Mouse (Mus musculus) left cerebral cortex, adult 2 months (tissue): ENCODE data around the gene Ccnyl1. TPM values are rescaled to one million over a fixed set of nuclear protein-coding genes. Genes with fewer than 3 reads are reported as not detected.
A peak's percentile ranks its signal among the peaks of the same experiment; 100 is the strongest.

Experiments used
- DNase-seq, 2 experiments: peaks; one replicate each; pipeline ENCODE4 v3.0.0; 2021 to 2022; ENCODE audit warnings: low spot score in 2 of 2, mixed read lengths in 1 of 2; ENCODE audit errors: extremely low spot score in 1 of 2
- H3K27ac ChIP-seq: fragments of 200-600 bp; 2 replicates; pipeline ENCODE4 v1.8.1; 2022
- H3K4me3 ChIP-seq: fragments of 200-600 bp; 2 replicates; pipeline ENCODE4 v1.8.1; 2022
- CTCF ChIP-seq: fragments of 200-600 bp; IDR thresholded peaks from 2 replicates; pipeline ENCODE4 v1.8.1; 2022; ENCODE audit warnings: antibody characterized with exemption, mild to moderate bottlenecking, moderate library complexity
- intact Hi-C: fragments of 180-260 bp; cut with DNase I; formaldehyde crosslinking; loops from one replicate; pipeline ENCODE4 v1.15.1; 2025
- total RNA-seq, 2 experiments: library from RNA; stranded (reverse); gene quantifications; 2 replicates each; pipeline ENCODE4 v1.2.3; 2021

Ccnyl1 gene
- total RNA-seq, 2 experiments from 2014 or later = 19.7 to 20.2 TPM

DNA sequence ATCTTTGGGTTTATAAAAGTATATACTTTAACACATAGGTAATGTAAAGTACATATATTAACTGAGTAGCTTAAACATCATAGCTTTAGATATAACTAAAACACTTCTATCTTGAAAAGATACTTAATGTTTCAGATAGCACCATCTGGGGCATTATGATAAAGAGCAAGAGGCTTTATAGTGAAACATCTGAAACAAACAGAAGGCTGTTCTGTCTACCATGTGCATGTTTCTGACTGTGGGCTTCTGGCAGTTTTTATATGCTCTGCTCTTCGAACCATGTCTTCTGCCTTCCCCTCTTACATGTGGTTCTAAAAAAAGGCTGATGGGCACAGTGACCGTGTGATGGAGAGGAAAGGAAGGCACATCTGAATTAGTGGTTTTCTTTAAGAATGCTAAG, 16.4 kb downstream of the Ccnyl1 start:
- no peak overlapping the region for H3K27ac ChIP-seq
- no peak for TF ChIP-seq CTCF
- intact Hi-C loops = loop anchor here (10.0 kb wide), 1 partner anchor 972 kb away; the partner anchor contains the start of genes Fastkd2 and Mdh1b

DNA sequence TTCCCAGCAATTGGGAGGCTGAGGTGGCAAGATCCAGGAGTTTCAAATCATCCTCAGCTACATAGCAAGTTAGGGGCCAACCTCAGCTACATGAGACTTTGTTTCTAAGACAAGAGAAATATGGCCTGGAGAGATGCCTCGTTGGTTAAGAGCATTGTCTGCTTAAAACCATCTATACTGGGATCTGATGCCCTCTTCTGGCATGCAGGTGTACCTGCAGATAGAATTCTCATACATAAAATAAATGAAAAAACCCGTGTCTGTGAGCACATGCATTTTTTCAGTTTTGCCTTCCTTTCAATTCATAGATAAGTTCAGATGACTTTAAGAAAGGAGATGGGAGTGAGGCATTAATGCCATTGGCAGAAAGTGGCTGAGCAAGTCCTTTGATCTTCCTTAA, 19.6 kb downstream of the Ccnyl1 start:
- Histone ChIP-seq H3K4me3 (no peak overlapping the region), H3K27ac (no peak overlapping the region)
- intact Hi-C loops = loop anchor here (1.0 to 10.0 kb wide), 5 partner anchors 93 to 1051 kb away; partner anchors contain the start of genes 4933402D24Rik, Fastkd2, Mdh1b and Mettl21a
- TF ChIP-seq CTCF = peak; percentile 80
- DNase-seq = no peak

More for the DNA sequence above, 16.4 kb downstream of the Ccnyl1 start:
- H3K4me3 ChIP-seq = no peak overlapping the region
- no peak for DNase-seq

DNA sequence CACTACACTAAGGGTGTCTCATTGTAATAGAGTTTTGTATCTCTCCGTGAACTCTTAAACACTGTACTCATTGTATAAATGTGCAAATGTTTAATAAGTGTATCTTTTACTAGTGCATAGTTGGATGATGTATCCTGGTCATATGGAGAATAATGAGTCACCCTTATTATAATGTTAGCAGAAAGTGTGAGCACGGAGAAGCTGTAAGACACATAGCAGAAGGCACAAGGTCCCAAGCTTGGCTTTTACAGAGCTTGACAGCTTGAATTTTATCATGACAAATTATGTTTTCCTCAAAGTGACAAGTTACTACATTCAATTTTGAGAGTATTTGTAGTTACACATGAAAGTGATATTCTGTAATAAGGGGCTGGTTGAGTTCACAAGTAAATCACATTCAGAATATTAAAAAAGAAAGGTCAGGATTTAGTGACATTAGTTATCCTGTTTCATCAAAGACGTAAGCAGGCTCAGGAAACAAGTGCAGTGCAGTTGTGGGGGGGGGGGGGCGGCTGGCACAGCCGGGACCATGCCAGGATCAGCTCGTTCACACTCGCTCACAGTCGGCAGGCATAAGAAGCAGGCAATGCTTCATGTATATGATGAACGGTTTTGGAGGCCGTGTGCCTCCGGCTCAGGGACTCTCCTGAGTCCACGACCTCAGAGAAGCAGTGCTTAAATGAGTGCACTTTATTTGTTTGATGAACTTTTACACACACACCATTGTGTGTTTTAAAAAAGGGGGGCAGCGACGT, 21.9 kb downstream of the Ccnyl1 start:
- no peak overlapping the region for H3K27ac ChIP-seq
- intact Hi-C loops = loop anchor here (10.0 kb wide), 2 partner anchors 463 to 947 kb away; partner anchors contain the start of gene 4933402D24Rik
- TF ChIP-seq CTCF = no peak

DNA sequence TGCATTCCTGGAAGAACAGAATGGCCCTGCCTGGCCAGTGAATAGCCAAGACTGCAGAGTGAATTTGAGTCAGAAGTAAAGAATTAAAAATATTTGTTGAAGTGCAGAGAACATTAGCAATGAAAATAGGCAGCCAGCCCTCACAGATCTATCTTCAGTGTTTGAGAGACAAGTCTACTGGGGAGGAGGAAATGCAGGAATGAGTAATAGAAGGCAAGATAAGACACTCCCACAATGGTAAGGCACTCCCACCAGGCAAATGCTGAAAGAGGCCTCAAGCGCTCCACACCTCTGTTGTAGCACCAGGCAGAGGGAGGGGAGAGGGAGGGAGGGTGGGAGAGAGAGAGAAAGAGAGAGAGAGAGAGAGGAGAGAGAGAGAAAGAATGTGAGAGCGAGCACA, 25.2 kb downstream of the Ccnyl1 start:
- TF ChIP-seq CTCF = no peak
- no peak for DNase-seq
- Histone ChIP-seq H3K4me3 (no peak overlapping the region), H3K27ac (no peak overlapping the region)
- intact Hi-C loops = loop anchor here (10.0 kb wide), 2 partner anchors 459 to 951 kb away; partner anchors contain the start of gene 4933402D24Rik

More for the DNA sequence above, 21.9 kb downstream of the Ccnyl1 start:
- DNase-seq = no peak
- H3K4me3 ChIP-seq = no peak overlapping the region

GRCm38 (mm10) chr1:64716589-64717304, 26.5 kb downstream of the Ccnyl1 start:
- Histone ChIP-seq H3K4me3 (no peak overlapping the region), H3K27ac (no peak overlapping the region)
- DNase-seq = no peak
- TF ChIP-seq CTCF = no peak
- intact Hi-C loops = loop anchor here (2.0 to 10.0 kb wide), 5 partner anchors 202 to 952 kb away; partner anchors contain the start of gene 4933402D24Rik

- peak; percentile 80 for TF ChIP-seq CTCF
- intact Hi-C loops = loop anchor here (2.0 to 10.0 kb wide), 5 partner anchors 201 to 953 kb away; partner anchors contain the start of gene 4933402D24Rik
- DNase-seq = peak; percentile 46 to 62
- Histone ChIP-seq H3K4me3 (no peak overlapping the region), H3K27ac (no peak overlapping the region)
Observed at GRCm38 (mm10) chr1:64717504-64717903, 27.2 kb downstream of the Ccnyl1 start.

GRCm38 (mm10) chr1:64721034-64721587, 30.9 kb downstream of the Ccnyl1 start:
- no peak for DNase-seq
- H3K4me3 ChIP-seq = no peak overlapping the region
- intact Hi-C loops = no loop called here
- TF ChIP-seq CTCF = no peak
- no peak overlapping the region for H3K27ac ChIP-seq

DNA sequence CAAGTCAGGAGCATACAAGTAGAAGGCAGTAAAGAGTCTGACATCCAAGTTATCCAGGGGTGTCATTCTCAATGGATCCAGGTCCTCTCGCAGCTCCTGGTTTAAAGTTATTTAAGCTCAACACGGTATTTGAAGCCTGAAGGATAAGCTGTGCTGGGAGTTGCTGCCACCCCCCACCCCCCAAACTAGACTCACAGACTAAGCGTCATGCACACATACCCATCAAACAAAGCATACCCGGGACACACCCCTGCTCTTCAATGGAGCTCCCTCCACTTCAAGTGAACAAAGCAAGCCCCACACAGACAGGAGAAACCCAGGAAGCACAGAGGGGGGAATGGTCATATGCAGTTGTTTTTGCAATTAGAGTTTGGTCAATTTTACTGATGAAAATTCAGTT, 39.8 kb downstream of the Ccnyl1 start:
- TF ChIP-seq CTCF = no peak
- no peak overlapping the region for H3K27ac ChIP-seq
- H3K4me3 ChIP-seq = no peak overlapping the region
- no peak for DNase-seq
- intact Hi-C loops = loop anchor here (5.0 kb wide), 1 partner anchor 257 kb away; no protein-coding TSS in a partner anchor

DNA sequence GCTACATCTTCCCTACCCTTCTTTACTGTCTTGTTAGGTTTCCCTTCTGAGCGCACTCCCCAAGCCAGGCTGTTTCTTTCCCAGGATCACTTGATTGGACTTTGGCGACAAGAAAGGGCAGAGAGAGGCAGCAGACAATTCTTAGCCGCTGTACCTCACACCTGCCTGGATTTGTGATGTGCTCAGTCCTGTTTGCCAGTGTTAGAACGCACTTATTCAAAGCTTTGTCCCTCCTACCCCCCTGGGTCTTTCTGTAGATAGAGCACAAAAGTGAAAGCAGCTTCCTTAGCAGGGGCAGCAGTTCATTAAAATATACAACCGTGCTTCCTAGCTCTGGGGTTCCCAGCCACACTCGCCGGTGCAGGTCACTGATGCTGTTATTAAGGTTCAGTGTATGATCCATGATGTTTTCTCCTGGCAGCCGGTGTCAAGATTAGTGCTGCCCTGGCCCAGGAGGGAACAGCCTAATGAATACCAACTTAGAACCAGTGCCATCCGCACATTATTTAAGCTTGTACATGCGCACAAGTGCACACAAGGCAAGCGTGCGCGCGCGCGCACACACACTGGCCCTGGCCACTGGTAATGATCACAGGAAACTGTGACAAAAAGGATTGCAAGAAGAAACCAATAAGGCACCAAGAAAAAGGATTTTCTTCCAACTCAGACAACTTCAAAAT, 41.2 kb downstream of the Ccnyl1 start:
- H3K4me3 ChIP-seq = no peak overlapping the region
- intact Hi-C loops = loop anchor here (5.0 kb wide), 1 partner anchor 256 kb away; no protein-coding TSS in a partner anchor
- no peak overlapping the region for H3K27ac ChIP-seq
- TF ChIP-seq CTCF = no peak
- no peak for DNase-seq

GRCm38 (mm10) chr1:64732161-64732560, 41.9 kb downstream of the Ccnyl1 start:
- intact Hi-C loops = loop anchor here (5.0 kb wide), 1 partner anchor 255 kb away; no protein-coding TSS in a partner anchor
- no peak for TF ChIP-seq CTCF
- Histone ChIP-seq H3K27ac (no peak overlapping the region), H3K4me3 (no peak overlapping the region)
- DNase-seq = no peak

DNA sequence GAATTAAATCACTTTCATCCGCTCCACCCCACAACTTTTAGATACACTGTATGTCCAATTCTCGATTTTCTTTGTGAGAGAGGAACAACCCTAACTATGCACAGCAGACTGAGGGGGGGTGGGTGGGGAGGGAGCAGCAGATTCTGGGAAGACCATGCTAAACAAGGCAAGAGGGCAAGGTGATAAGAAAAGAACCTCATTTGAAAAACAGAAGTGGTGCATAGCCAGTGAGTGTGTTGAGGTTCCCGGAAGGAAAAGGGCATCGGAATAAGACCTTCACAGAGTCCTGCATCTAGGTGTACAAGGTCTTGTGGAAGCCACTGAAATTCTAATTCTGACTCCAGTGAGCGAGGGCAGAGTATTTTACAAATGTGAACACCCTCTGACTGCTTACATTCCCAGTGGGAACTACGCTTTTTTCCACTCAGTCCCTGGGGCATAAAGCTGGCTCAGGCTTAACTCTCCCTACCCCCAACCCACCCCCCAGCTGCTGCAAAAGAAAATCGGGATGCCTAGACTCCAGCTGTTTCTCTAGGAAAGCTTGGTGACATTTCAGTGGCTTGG, 42.5 kb downstream of the Ccnyl1 start:
- DNase-seq = no peak
- no peak for TF ChIP-seq CTCF
- intact Hi-C loops = loop anchor here (5.0 kb wide), 1 partner anchor 255 kb away; no protein-coding TSS in a partner anchor

More for the DNA sequence above, 42.5 kb downstream of the Ccnyl1 start:
- no peak overlapping the region for H3K27ac ChIP-seq
- no peak overlapping the region for H3K4me3 ChIP-seq
